Mouse (Mus musculus) limb, embryonic 12.5 days (tissue): ENCODE measurements around the gene Snx11. TPM values are rescaled to one million over a fixed set of nuclear protein-coding genes. Genes with fewer than 3 reads are reported as not detected.

Experiments
- ATAC-seq: fragments of 200-750 bp; cut with Nextera tagmentation; 2 replicates; pipeline ENCODE4 v1.8.0; 2017; ENCODE audit warnings: low read depth, moderate TSS enrichment; ENCODE audit not compliant: insufficient number of reproducible peaks, insufficient read depth, low FRiP score, low TSS enrichment
- H3K27ac ChIP-seq: fragments of 300-500 bp; sonication (generic); 2 replicates; pipeline ENCODE4 v1.5.1; 2016; ENCODE audit warnings: mild to moderate bottlenecking, moderate library complexity
- H3K27me3 ChIP-seq: fragments of 300-500 bp; sonication (generic); 2 replicates; pipeline ENCODE4 v1.6.1; 2016; ENCODE audit warnings: mild to moderate bottlenecking, moderate library complexity
- H3K36me3 ChIP-seq: fragments of 300-500 bp; sonication (generic); 2 replicates; pipeline ENCODE4 v1.6.1; 2016; ENCODE audit warnings: mild to moderate bottlenecking, moderate library complexity
- H3K4me1 ChIP-seq: fragments of 300-500 bp; sonication (generic); replicated peaks from 2 replicates; pipeline ENCODE4 v1.6.1; 2016
- H3K4me2 ChIP-seq: fragments of 300-500 bp; sonication (generic); 2 replicates; pipeline ENCODE4 v1.6.1; 2016; ENCODE audit warnings: mild to moderate bottlenecking, moderate library complexity
- H3K4me3 ChIP-seq: fragments of 300-500 bp; sonication (generic); replicated peaks from 2 replicates; pipeline ENCODE4 v1.5.1; 2016; ENCODE audit warnings: mild to moderate bottlenecking
- H3K9ac ChIP-seq: fragments of 300-500 bp; sonication (generic); replicated peaks from 2 replicates; pipeline ENCODE4 v1.6.1; 2016; ENCODE audit warnings: mild to moderate bottlenecking, moderate library complexity
- H3K9me3 ChIP-seq: fragments of 300-500 bp; sonication (generic); 2 replicates; pipeline ENCODE4 v1.6.1; 2016; ENCODE audit warnings: mild to moderate bottlenecking, moderate library complexity
- WGBS: fragments of 180-500 bp; shearing (Covaris S2); methylation state at CpG from one replicate; pipeline ENCODE4 v1.1.7; 2016; 5-methylcytosine and 5-hydroxymethylcytosine counted together
- polyA plus RNA-seq: library from polyadenylated mRNA; unstranded; fragments of >200 nt; fragmentation: Nextera tagmentation; extraction: Ambion mirVana; gene quantifications from 2 replicates; pipeline ENCODE4 v1.2.1, GENCODE M21; 2016

Gene Snx11
- polyA plus RNA-seq, 1 experiment from 2014 or later, result 21.2 TPM

GRCm38 (mm10) chr11:96732657-96733056 lies 44.7 kb downstream of the Snx11 start:
- peaks cover 45% of the 10 kb centered on the region for H3K27me3 ChIP-seq
- no peak overlapping the region for H3K4me2 ChIP-seq
- H3K4me3 ChIP-seq, result no peak overlapping the region
- 40% methylated on average over 4 of the region's 4 CpGs for WGBS
- H3K9me3 ChIP-seq, result no peaks in the 10 kb centered on the region
- ATAC-seq, result no peak
- H3K9ac ChIP-seq, result no peak overlapping the region
- H3K27ac ChIP-seq, result no peak overlapping the region
- no peaks in the 10 kb centered on the region for H3K36me3 ChIP-seq
- H3K4me1 ChIP-seq, result peaks cover 10% of the 10 kb centered on the region; the same call in 1 of the 2 replicates

- H3K27ac ChIP-seq, result no peak overlapping the region
- H3K9ac ChIP-seq, result no peak overlapping the region
- H3K4me2 ChIP-seq, result no peak overlapping the region
- WGBS, result 81% methylated on average over 5 of the region's 5 CpGs
- no peak for ATAC-seq
- no peak overlapping the region for H3K4me3 ChIP-seq
- no peaks in the 10 kb centered on the region for H3K9me3 ChIP-seq
- H3K27me3 ChIP-seq, result peaks cover 25% of the 10 kb centered on the region; the same call in 1 of the 2 replicates
- H3K4me1 ChIP-seq, result peaks cover 5% of the 10 kb centered on the region; the same call in 1 of the 2 replicates
- H3K36me3 ChIP-seq, result no peaks in the 10 kb centered on the region
These were observed 47.0 kb downstream of the Snx11 start for GRCm38 (mm10) chr11:96730327-96730726.

GRCm38 (mm10) chr11:96729462-96729861 lies 47.9 kb downstream of the Snx11 start:
- Histone ChIP-seq H3K36me3 (no peaks in the 10 kb centered on the region), H3K4me3 (no peak overlapping the region), H3K9ac (no peak overlapping the region), H3K4me2 (no peak overlapping the region), H3K4me1 (peaks cover 5% of the 10 kb centered on the region; the same call in 1 of the 2 replicates), H3K27me3 (peaks cover 26% of the 10 kb centered on the region; the same call in 1 of the 2 replicates), H3K27ac (no peak overlapping the region), H3K9me3 (no peaks in the 10 kb centered on the region)
- 45% methylated on average over 9 of the region's 9 CpGs for WGBS
- ATAC-seq, result no peak

- no peak overlapping the region for H3K4me3 ChIP-seq
- WGBS, result 78% methylated on average over 2 of the region's 2 CpGs
- H3K27me3 ChIP-seq, result peaks cover 26% of the 10 kb centered on the region; the same call in 1 of the 2 replicates
- no peaks in the 10 kb centered on the region for H3K9me3 ChIP-seq
- H3K4me1 ChIP-seq, result peaks cover 5% of the 10 kb centered on the region; the same call in 1 of the 2 replicates
- ATAC-seq, result no peak
- H3K9ac ChIP-seq, result no peak overlapping the region
- no peak overlapping the region for H3K4me2 ChIP-seq
- H3K27ac ChIP-seq, result no peak overlapping the region
- H3K36me3 ChIP-seq, result no peaks in the 10 kb centered on the region
These were observed 48.8 kb downstream of the Snx11 start for GRCm38 (mm10) chr11:96728577-96728976.

GRCm38 (mm10) chr11:96725833-96726232 lies 51.5 kb downstream of the Snx11 start:
- no peaks in the 10 kb centered on the region for H3K9me3 ChIP-seq
- H3K4me2 ChIP-seq, result no peak overlapping the region
- ATAC-seq, result no peak
- WGBS, result 62% methylated on average over 1 of the region's 1 CpGs
- H3K27me3 ChIP-seq, result peaks cover 19% of the 10 kb centered on the region; the same call in 1 of the 2 replicates
- no peaks in the 10 kb centered on the region for H3K36me3 ChIP-seq
- no peak overlapping the region for H3K9ac ChIP-seq
- no peak overlapping the region for H3K4me3 ChIP-seq
- no peaks in the 10 kb centered on the region for H3K4me1 ChIP-seq
- no peak overlapping the region for H3K27ac ChIP-seq

GRCm38 (mm10) chr11:96718609-96719008 lies 58.8 kb downstream of the Snx11 start:
- Histone ChIP-seq H3K9me3 (no peaks in the 10 kb centered on the region), H3K27ac (no peak overlapping the region), H3K9ac (no peak overlapping the region), H3K4me1 (peaks cover 6% of the 10 kb centered on the region; the same call in 1 of the 2 replicates), H3K4me2 (no peak overlapping the region), H3K27me3 (peaks cover 9% of the 10 kb centered on the region; the same call in 1 of the 2 replicates), H3K4me3 (no peak overlapping the region), H3K36me3 (no peaks in the 10 kb centered on the region)
- ATAC-seq, result no peak
- WGBS, result 59% methylated on average over 7 of the region's 7 CpGs

Other genes starting within 250 kb of the Snx11 start
- 184 and 189 TPM in 2 replicates for gene Cbx1, start 11.6 kb upstream of the Snx11 start, polyA plus RNA-seq
- gene Nfe2l1, start 52.4 kb upstream of the Snx11 start, polyA plus RNA-seq, result 66.3 and 70.1 TPM in 2 replicates
- gene Copz2, start 72.3 kb upstream of the Snx11 start, polyA plus RNA-seq, result 78.1 and 88.3 TPM in 2 replicates
- gene Cdk5rap3, start 138.9 kb upstream of the Snx11 start, polyA plus RNA-seq, result 87.8 and 89.6 TPM in 2 replicates
- gene Prr15l, start 150.5 kb upstream of the Snx11 start, polyA plus RNA-seq, result 0.84 and 1.1 TPM in 2 replicates
- 18.4 and 19.7 TPM in 2 replicates for gene Pnpo, start 166.4 kb upstream of the Snx11 start, polyA plus RNA-seq
- gene Sp2, start 205.4 kb upstream of the Snx11 start, polyA plus RNA-seq, result 13.7 and 17.8 TPM in 2 replicates
- 6.5 and 7.7 TPM in 2 replicates for gene Sp6, start 235.8 kb upstream of the Snx11 start, polyA plus RNA-seq